Mouse (Mus musculus) MN1 (cell line): ENCODE data around the gene B4galt5.

ENCODE experiments used
- DNase-seq: peaks from one replicate; pipeline ENCODE4 v3.0.0-alpha.2; 2016; ENCODE audit warnings: low spot score

Gene B4galt5

DNA sequence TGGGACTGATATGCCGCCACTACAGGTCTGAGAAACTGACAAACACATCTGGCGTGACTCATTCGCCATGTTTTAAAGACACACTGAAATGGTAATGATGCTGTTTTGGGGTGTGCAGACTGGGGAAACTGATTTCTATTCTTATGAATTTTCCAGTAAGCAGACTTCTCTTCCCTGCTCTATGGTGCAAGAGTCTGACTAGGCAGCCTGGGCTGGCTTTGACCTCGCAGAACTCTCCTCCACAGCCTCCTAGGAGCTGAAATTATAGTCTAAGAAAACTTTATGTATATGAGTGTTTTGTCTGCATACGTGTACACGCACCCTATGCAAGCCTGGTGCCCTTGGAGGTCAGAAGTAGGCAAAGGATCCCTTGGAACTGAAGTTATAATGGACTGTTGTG lies 45.2 kb downstream of the B4galt5 start:
- DNase-seq = no peak

GRCm38 (mm10) chr2:167303196-167303595 lies 45.8 kb downstream of the B4galt5 start:
- no peak for DNase-seq

DNA sequence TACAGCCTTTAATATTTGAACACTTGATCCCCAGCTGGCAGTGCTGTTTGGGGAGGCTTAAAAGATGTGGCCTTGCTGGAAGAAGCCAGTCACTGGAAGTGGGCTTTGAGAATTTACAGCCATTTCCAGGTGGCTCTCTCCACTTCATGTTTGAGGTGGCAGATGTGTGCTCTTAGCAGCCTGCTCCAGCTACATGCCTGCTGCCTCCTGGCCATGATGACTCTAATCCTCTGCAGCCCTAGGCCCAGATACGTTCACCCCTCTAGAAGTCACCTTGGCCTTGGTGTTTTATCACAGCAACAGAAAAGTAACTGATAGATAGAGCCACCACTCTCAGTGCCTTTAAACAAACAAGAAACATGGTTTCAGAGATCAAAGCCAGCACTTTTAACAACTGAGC lies 46.3 kb downstream of the B4galt5 start:
- DNase-seq = no peak

- DNase-seq = no peak
Observed at GRCm38 (mm10) chr2:167302031-167302430, 47.0 kb downstream of the B4galt5 start.

- DNase-seq = no peak
Observed at GRCm38 (mm10) chr2:167301601-167302000, 47.4 kb downstream of the B4galt5 start.

DNA sequence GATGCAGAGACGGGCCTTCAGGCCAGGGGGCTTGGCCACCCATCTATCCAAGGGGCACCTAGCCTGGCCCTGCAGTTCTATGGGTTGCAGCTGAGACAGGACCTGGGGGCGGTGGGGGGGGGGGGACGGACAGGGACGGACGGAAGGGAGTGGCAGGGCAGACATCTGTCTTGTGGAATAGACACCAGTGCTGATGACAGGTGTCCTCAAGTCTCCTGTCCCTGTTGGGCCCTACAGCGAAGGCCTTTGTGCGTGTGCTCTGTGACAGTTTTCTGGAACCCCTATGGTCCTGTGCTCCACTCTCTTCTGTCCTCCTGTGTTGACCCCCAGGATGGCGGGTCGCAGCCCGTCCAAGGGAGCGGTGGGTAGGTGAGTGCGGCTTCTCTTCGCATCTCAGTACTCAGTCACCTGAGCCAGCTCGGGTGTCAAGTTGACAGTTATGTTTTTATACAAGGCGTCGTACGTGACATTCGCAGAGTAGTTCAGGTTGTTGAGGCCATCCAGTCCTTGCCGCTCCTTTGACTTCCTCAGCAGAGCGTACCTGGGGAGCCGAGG lies 48.0 kb downstream of the B4galt5 start:
- DNase-seq = no peak

DNA sequence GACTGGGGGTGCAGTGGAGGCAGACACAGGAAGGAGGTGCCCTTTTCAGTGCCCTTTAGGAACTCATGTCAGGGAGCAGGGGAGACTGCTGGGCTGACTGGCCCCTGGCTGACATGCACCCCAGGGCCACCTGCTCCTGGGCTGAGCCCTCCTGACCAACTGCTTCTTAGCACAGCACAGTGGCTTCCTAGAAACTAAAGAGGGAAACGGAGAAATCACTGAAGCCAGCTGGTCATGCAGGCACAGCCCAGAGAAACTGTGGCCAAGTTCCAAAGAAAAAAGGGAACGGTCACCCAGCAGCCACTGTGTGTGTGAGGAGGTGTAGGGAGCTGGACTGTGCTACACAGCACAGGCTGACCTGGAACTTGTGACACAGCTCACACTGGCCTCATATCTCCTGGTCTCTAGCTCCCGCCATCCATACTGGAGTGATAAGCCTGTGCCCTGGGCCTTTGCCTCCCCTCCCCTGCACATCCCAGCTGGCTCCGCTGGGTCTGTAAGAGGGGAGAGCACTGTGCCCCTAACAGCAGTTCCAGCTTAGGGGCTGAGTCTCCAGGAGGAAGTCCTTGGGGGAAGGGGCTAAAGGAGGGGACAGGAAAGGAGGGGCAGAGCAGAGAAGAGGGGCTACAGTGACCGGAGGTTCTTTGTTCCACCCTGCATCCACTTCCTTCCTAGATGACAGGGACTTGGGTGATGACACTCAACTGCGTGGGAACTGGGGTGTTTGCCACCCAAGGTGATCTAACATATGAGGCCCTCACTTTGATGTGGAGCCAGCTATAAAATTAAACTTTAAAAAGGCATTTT lies 48.9 kb downstream of the B4galt5 start:
- DNase-seq = no peak

GRCm38 (mm10) chr2:167298729-167299705 lies 50.0 kb downstream of the B4galt5 start:
- DNase-seq = no peak

GRCm38 (mm10) chr2:167297985-167298384 lies 51.0 kb downstream of the B4galt5 start:
- no peak for DNase-seq

GRCm38 (mm10) chr2:167294926-167295325 lies 54.1 kb downstream of the B4galt5 start:
- DNase-seq = no peak

GRCm38 (mm10) chr2:167294216-167294615 lies 54.8 kb downstream of the B4galt5 start:
- DNase-seq = no peak

- peak; percentile 65 for DNase-seq
Observed at GRCm38 (mm10) chr2:167293289-167294085, 55.5 kb downstream of the B4galt5 start.

- DNase-seq = peak; percentile 55
Observed at GRCm38 (mm10) chr2:167292854-167293253, 56.1 kb downstream of the B4galt5 start.

DNA sequence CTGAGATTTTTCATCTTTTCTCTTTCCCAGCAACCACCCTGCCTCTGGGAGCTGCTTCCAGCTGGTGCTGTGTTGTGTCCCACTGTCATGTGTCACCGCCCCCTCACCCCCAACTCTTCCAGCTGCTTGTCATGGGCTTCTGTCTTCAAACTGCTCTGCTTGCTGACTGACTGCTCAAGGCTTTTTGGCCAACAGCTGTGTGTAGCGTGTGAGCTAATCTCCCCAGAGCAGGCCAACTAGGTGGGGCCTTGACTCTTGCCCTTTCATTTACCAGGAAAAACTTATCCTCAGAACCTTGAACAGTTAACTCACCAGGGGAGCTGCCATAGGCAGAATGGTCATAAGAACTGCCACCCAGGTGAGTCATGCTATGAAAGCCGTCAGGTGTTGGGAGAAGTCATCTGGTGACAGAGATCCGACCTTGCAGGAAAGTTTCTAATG lies 56.8 kb downstream of the B4galt5 start:
- no peak for DNase-seq

DNA sequence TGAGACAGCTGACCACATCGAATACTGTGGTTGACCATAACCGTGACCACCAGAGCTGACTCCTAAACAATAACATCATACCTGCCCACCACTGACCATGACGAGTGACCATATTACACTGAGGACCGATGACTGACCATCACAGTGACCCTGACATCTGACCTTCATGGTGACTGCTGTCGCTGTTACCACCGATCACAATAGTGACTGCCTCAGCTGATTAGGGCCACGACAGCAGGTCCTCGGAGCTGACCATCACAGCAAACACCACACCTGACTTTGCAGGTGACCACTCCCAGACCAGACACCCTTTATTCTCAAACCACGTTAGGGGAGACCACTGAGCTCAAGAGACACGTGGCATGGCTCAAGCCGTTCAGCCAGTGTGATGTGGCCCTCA lies 57.3 kb downstream of the B4galt5 start:
- DNase-seq = no peak

DNA sequence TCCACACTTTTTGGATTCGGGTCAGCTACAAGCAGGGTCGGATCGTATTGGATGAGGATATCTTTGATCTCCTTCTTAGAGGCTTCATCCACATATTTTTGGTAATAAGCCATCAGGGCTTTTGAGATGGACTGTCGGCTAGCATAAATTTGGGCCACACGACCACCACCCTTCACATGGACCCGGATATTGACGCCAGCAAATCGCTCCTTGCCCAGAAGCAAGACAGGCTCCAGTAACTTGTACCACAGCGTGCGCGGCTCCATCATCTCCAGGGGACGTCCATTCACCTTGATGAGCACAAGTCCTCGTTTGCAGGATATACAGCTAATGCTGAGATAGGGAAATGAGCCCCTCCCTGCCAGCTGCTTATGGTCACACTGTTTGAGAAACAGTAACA lies 67.5 kb downstream of the B4galt5 start:
- DNase-seq = no peak

DNA sequence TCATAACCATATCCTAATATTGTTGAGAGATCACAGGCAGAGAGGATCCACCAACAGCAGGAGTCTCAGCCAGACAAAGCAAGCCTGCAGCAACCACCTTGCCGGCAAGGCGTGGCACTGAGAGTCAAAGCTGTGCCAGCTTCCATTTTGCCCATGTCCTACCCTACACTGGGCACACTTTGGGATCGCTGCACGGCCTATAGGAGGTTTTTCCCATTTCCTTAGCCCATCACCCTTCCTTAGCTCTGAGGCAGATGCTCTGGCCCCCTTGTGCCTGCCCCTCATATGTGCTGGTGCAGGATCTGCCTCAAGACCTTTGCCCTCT lies 68.0 kb downstream of the B4galt5 start:
- no peak for DNase-seq

DNA sequence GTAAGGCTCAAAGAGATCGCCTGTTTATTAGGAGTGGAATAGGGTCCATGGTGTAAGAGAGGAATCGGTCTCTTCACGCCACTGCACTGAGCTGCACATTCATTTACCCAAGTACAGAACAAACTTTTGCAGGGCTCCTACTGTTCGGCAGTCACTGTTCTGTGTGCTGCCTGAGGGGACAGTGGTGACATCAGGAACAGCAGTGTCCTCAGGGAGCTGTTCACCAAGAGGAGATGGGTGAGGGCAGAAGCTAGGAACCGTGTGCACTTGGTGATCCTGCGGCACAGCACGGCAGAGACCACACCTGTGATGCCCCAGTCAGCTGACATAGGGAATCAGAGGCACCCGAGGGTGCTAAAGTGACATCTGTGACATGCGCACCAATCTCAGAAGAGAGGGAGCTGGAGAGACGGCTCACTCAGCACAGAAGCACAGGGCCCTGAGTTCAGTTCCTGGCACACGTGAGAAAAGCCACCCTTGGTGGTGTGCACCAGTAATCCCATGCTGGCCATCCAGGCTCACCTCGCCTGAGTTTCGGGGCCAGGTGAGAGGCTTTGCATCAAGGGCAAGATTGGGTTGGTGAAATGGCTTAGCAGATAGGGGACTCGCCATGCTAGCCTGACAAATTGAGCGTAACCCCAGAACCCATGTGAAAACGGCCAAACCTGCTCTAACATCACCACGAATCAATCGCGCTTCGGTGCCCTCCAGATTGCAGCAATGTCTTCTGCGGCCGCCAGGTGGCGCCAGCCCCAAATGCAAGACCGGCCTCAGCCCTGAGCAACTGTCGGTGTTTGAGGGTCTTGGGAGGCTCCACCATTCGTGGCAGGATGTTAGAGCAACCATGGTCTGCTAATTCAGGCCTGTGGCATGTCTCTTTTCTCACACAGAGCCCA lies 68.6 kb downstream of the B4galt5 start:
- DNase-seq = peak; percentile 80

GRCm38 (mm10) chr2:167278751-167279526 lies 70.0 kb downstream of the B4galt5 start:
- peak; percentile 69 for DNase-seq

DNA sequence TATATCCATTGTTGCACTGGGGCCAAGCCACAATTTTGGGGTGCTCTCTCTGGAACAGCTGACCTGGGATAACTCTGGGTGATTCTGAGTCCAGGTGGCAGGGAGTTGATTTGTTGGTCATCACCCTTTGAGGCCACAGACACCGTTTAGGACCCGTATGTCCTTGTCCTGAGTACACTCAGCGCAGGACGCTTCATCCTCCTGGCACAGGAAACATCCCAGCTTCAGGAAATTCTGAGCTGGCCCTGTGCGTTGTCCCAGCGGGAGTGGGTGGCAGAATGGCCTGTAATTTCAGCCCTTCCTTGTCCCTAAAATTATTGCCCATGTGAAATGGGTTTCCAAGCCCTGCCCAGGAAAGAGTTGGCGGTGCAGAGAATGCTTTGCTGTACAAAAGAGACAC lies 71.0 kb downstream of the B4galt5 start:
- no peak for DNase-seq
